10 mouse cellular contexts compared by ENCODE assay signal in genomic region chrX:73410880-73411517, GRCm38 (mm10). TPM values are rescaled to one million over a fixed set of nuclear protein-coding genes. Genes with fewer than 3 reads are reported as not detected.
DNase-seq lines count a peak whose midpoint lies in the region; ATAC-seq and TF ChIP-seq lines count a peak whose summit lies in the region.
"Had no signal": no experiment of that assay in that cellular context is flagged by ENCODE, and none has a peak within 500 bp of the region (broad histone marks: within the 10 kb centered on the region; RNA-seq: fewer than 3 reads in every experiment).

Gene Zfp92 (plus strand): TSS chrX:73411096.

- DNase-seq in heart, adult 8-10 months (ENCODE audit: low spot score) = no peak
- peak; percentile 7 for DNase-seq in Muller cell, postnatal 12 days (ENCODE audit: inconsistent ontology term)
- DNase-seq in kidney, postnatal 14 days = peak; percentile 12
- peak; percentile 2 for DNase-seq in midbrain, postnatal 0 days (ENCODE audit: low spot score)
- DNase-seq in heart, postnatal 4 days = no peak

- H3K4me2 ChIP-seq in heart, embryonic 11.5 days = peak within 1 kb of the TSS; percentile 56
- peak within 1 kb of the TSS; percentile 48 for H3K4me2 ChIP-seq in forebrain, embryonic 12.5 days
- H3K4me2 ChIP-seq in midbrain, postnatal 0 days (ENCODE audit: low read depth, low read length, poor library complexity, severe bottlenecking) = peak within 1 kb of the TSS; percentile 47

- H3K27ac ChIP-seq in heart, embryonic 11.5 days (ENCODE audit: low read depth, low read length) = no peak within 1 kb of the TSS
- H3K27ac ChIP-seq in forebrain, embryonic 12.5 days = no peak within 1 kb of the TSS
- 0 out of 2 replicates have a peak within 1 kb of the TSS, but pooled peaks have one; percentile 7 for H3K27ac ChIP-seq in midbrain, postnatal 0 days (ENCODE audit: low read depth, low read length)

- H3K9me3 ChIP-seq in heart, embryonic 11.5 days (replicated peaks; ENCODE audit: control insufficient read depth, low read length) = no peaks in the 10 kb centered on the region; the same call in 1 of the 2 replicates
- H3K9me3 ChIP-seq in forebrain, embryonic 12.5 days = no peaks in the 10 kb centered on the region
- H3K9me3 ChIP-seq in midbrain, postnatal 0 days (ENCODE audit: low read length) = peaks cover 6% of the 10 kb centered on the region; the same call in 1 of the 2 replicates

- no peak for TF ChIP-seq CTCF in midbrain, postnatal 0 days (IDR thresholded peaks at IDR 0.05)

- peaks cover 16% of the 10 kb centered on the region for H3K27me3 ChIP-seq in heart, embryonic 11.5 days (ENCODE audit: control insufficient read depth, insufficient read depth, low read length)
- peaks cover 14% of the 10 kb centered on the region; the same call in 1 of the 2 replicates for H3K27me3 ChIP-seq in forebrain, embryonic 12.5 days
- H3K27me3 ChIP-seq in midbrain, postnatal 0 days (ENCODE audit: insufficient read depth, low read length) = no peaks in the 10 kb centered on the region

- 18% methylated on average over 20 of the region's 20 CpGs for WGBS in heart, embryonic 11.5 days (ENCODE audit: insufficient replicate concordance)
- WGBS in forebrain, embryonic 12.5 days = 25% methylated on average over 20 of the region's 20 CpGs
- WGBS in midbrain, postnatal 0 days = 27% methylated on average over 20 of the region's 20 CpGs

- H3K36me3 ChIP-seq in heart, embryonic 11.5 days (ENCODE audit: control insufficient read depth, insufficient read depth, low read length) = no peaks in the 10 kb centered on the region
- H3K36me3 ChIP-seq in forebrain, embryonic 12.5 days (replicated peaks) = no peaks in the 10 kb centered on the region
- H3K36me3 ChIP-seq in midbrain, postnatal 0 days (ENCODE audit: insufficient read depth, low read length) = no peaks in the 10 kb centered on the region

- H3K4me1 ChIP-seq in heart, embryonic 11.5 days (ENCODE audit: control insufficient read depth, insufficient read depth, low read length) = no peaks in the 10 kb centered on the region
- no peaks in the 10 kb centered on the region for H3K4me1 ChIP-seq in forebrain, embryonic 12.5 days
- H3K4me1 ChIP-seq in midbrain, postnatal 0 days (ENCODE audit: insufficient read depth, low read length) = no peaks in the 10 kb centered on the region

- peak within 1 kb of the TSS; percentile 18 for H3K4me3 ChIP-seq in heart, embryonic 11.5 days (ENCODE audit: low read depth, low read length)
- peak within 1 kb of the TSS; percentile 25 for H3K4me3 ChIP-seq in forebrain, embryonic 12.5 days (replicated peaks)
- peak within 1 kb of the TSS; percentile 40 for H3K4me3 ChIP-seq in midbrain, postnatal 0 days (ENCODE audit: low read depth, low read length)

- H3K9ac ChIP-seq in heart, embryonic 11.5 days (ENCODE audit: low read depth, low read length) = no peak within 1 kb of the TSS
- H3K9ac ChIP-seq in forebrain, embryonic 12.5 days = no peak within 1 kb of the TSS
- peak within 1 kb of the TSS; percentile 42; the same call in 1 of the 2 replicates for H3K9ac ChIP-seq in midbrain, postnatal 0 days (replicated peaks; ENCODE audit: low read length, poor library complexity, severe bottlenecking)

- ATAC-seq in heart, embryonic 11.5 days (replicated peaks; ENCODE audit: insufficient number of reproducible peaks, low FRiP score, low TSS enrichment) = no peak
- ATAC-seq in forebrain, embryonic 12.5 days (ENCODE audit: low FRiP score) = no peak
- ATAC-seq in midbrain, postnatal 0 days (ENCODE audit: low FRiP score) = peak; percentile 54; the same call in 1 of the 2 replicates
- ATAC-seq in activated CD4-positive, CD25-positive, alpha-beta regulatory T cell, adult 4 months = no peak

RNA-seq across cellular contexts. Expression of gene Zfp92, which starts in this region (rescaled TPM):
- 0.04 TPM in 1 of 2 replicates, not detected in the other for polyA plus RNA-seq in heart, embryonic 11.5 days (2014; fragmentation: Nextera tagmentation; extraction: Ambion mirVana)
- not detected for total RNA-seq in heart, adult 8-10 months (2022)
- 0.17 and 0.22 TPM in 2 replicates for polyA plus RNA-seq in forebrain, embryonic 12.5 days (2016; fragmentation: Nextera tagmentation; extraction: Ambion mirVana)
- 5.3 and 5.5 TPM in 2 replicates for total RNA-seq in midbrain, postnatal 0 days (2014; rRNA removed)
- 1.5 and 2.1 TPM in 2 replicates for polyA plus RNA-seq in midbrain, postnatal 0 days (2015; fragmentation: Nextera tagmentation; extraction: Ambion mirVana)
- polyA plus RNA-seq in activated CD4-positive, CD25-positive, alpha-beta regulatory T cell, adult 4 months (2017; shearing (Covaris generic)) = under 1 TPM; 0.09 to 0.22 TPM
- total RNA-seq in heart, postnatal 4 days (2021) = not detected
- total RNA-seq: MEL had no signal
- polyA plus RNA-seq: spleen, adult 2 months had no signal

Comparison
In these comparisons a context has a peak if more than half of its experiments do, and no peak if none do; other contexts are left out.
1. DNase-seq: peak in Muller cell, postnatal 12 days (single experiment), kidney, postnatal 14 days (single experiment) and midbrain, postnatal 0 days (single experiment); none in heart, adult 8-10 months (single experiment) and heart, postnatal 4 days (single experiment).
2. Peak in every context shown above with its lines, with median percentiles within 50 percentile points of each other: H3K4me2 ChIP-seq and H3K4me3 ChIP-seq.